Mouse (Mus musculus) midbrain, postnatal 0 days (tissue): Measurements from ENCODE around the gene Tll1. TPM values are rescaled to one million over a fixed set of nuclear protein-coding genes. Genes with fewer than 3 reads are reported as not detected.
A peak's percentile ranks its signal among the peaks of the same experiment; 100 is the strongest.

ENCODE experiments used
- ATAC-seq: fragments of 200-750 bp; cut with Nextera tagmentation; 2 replicates; pipeline ENCODE4 v1.8.0; 2017; ENCODE audit warnings: moderate number of reproducible peaks, mild to moderate bottlenecking, moderate TSS enrichment, moderate library complexity; ENCODE audit not compliant: low FRiP score
- DNase-seq: peaks from one replicate; pipeline ENCODE4 v3.0.0-alpha.2; 2015; ENCODE audit warnings: low spot score
- H3K27ac ChIP-seq: fragments of 300-500 bp; sonication (generic); 2 replicates; pipeline ENCODE4 v1.5.1; 2014; ENCODE audit warnings: low read depth, mild to moderate bottlenecking, low read length, mixed read lengths
- H3K27me3 ChIP-seq: fragments of 300-500 bp; sonication (generic); 2 replicates; pipeline ENCODE4 v1.6.1; 2014; ENCODE audit warnings: low read length, control low read depth, mixed read lengths; ENCODE audit not compliant: insufficient read depth
- H3K36me3 ChIP-seq: fragments of 300-500 bp; sonication (generic); 2 replicates; pipeline ENCODE4 v1.6.1; 2014; ENCODE audit warnings: low read length, control low read depth, mixed read lengths; ENCODE audit not compliant: insufficient read depth
- H3K4me1 ChIP-seq: fragments of 300-500 bp; sonication (generic); 2 replicates; pipeline ENCODE4 v1.6.1; 2014; ENCODE audit warnings: mild to moderate bottlenecking, control low read depth, antibody characterized with exemption, low read length, mixed read lengths; ENCODE audit not compliant: insufficient read depth
- H3K4me2 ChIP-seq: fragments of 300-500 bp; sonication (generic); 2 replicates; pipeline ENCODE4 v1.6.1; 2014; ENCODE audit warnings: low read depth, mild to moderate bottlenecking, low read length, mixed read lengths; ENCODE audit not compliant: poor library complexity, severe bottlenecking
- H3K4me3 ChIP-seq: fragments of 300-500 bp; sonication (generic); 2 replicates; pipeline ENCODE4 v1.5.1; 2014; ENCODE audit warnings: low read depth, mild to moderate bottlenecking, low read length, moderate library complexity
- H3K9ac ChIP-seq: fragments of 300-500 bp; sonication (generic); replicated peaks from 2 replicates; pipeline ENCODE4 v1.6.1; 2014; ENCODE audit warnings: mild to moderate bottlenecking, low read length, moderate library complexity, mixed read lengths; ENCODE audit not compliant: poor library complexity, severe bottlenecking
- H3K9me3 ChIP-seq: fragments of 300-500 bp; sonication (generic); 2 replicates; pipeline ENCODE4 v1.6.1; 2016; ENCODE audit warnings: low read length, control low read depth
- CTCF ChIP-seq: IDR thresholded peaks from 2 replicates; pipeline ENCODE4 v1.5.1; 2016; ENCODE audit warnings: antibody characterized with exemption, mild to moderate bottlenecking
- WGBS: fragments of 180-500 bp; shearing (Covaris S2); extraction: QIAGEN DNeasy Blood & Tissue Kit; methylation state at CpG from one replicate; pipeline ENCODE4 v1.1.7; 2014; 5-methylcytosine and 5-hydroxymethylcytosine counted together
- polyA plus RNA-seq: library from polyadenylated mRNA; unstranded; fragments of >200 nt; fragmentation: Nextera tagmentation; extraction: Ambion mirVana; gene quantifications from 2 replicates; pipeline ENCODE4 v1.2.1, GENCODE M21; 2015
- total RNA-seq: library from RNA; depleted of rRNA; stranded (reverse); fragments of >200 nt; gene quantifications from 2 replicates; pipeline ENCODE4 v1.2.3, GENCODE M21; 2014

Gene Tll1
- total and polyA plus RNA-seq, 2 experiments from 2014 or later: 1.6 to 4.7 TPM

DNA sequence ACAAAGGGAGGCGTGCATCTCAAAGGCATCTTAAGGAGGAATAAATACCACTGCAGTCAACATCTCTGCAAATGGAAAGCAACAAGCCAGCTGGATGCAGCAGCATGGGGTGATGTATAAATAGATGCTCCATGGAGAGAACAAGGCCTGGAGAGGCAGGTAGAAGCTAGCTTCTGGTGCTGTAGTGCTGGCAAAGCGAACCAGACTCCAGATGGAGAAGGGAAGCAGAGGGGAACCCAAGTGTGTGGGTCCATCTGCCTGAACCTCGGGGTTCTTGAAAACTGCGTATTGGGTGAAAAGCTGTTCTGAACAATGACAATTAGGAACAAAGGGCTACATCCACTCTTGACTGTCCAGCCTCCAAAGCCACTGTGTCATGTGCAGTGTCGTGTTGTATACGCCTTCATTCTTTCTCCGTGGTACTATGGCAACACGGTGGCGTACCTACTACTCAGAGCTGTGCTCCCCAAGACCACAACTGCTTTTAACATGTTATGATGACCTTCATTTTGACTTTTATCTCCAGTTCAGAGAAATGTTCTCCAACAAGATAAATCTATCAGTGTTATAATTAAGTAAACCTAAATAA lies 53.8 kb downstream of the Tll1 start:
- no peak for TF ChIP-seq CTCF
- H3K27me3 ChIP-seq: no peaks in the 10 kb centered on the region
- no peaks in the 10 kb centered on the region for H3K36me3 ChIP-seq
- no peak overlapping the region for H3K4me3 ChIP-seq
- ATAC-seq (peak; percentile 71; the same call in 1 of the 2 replicates), DNase-seq (peak; percentile 72)
- H3K9me3 ChIP-seq: no peaks in the 10 kb centered on the region
- no peak overlapping the region for H3K27ac ChIP-seq
- WGBS: 62% methylated on average over 9 of the region's 9 CpGs
- no peaks in the 10 kb centered on the region for H3K4me1 ChIP-seq
- no peak overlapping the region for H3K4me2 ChIP-seq
- H3K9ac ChIP-seq: no peak overlapping the region

GRCm38 (mm10) chr8:64136593-64136992 lies 69.5 kb downstream of the Tll1 start:
- Histone ChIP-seq H3K4me3 (no peak overlapping the region), H3K4me1 (no peaks in the 10 kb centered on the region), H3K9me3 (no peaks in the 10 kb centered on the region), H3K9ac (no peak overlapping the region), H3K27me3 (no peaks in the 10 kb centered on the region), H3K4me2 (no peak overlapping the region), H3K27ac (no peak overlapping the region), H3K36me3 (no peaks in the 10 kb centered on the region)
- DNase-seq (no peak), ATAC-seq (no peak)
- TF ChIP-seq CTCF: no peak
- 80% methylated on average over 1 of the region's 1 CpGs for WGBS

DNA sequence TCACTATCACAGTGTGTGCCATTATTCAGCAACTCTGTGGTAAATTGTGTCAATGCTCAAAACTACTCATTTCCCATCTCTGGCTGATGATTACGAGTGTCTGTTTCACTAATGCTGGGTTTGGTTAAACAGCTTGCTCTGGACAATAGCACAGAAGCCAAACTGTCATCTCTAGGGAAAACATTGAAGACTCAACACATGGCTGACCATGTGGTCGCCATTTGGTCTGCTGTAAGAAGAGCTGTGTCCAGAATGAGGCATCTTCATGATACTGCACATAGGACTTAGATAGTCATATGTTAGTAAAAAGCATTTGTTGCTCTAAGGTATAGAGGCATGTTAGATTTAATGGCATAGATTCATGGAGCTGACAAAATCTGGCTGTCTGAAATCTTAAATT lies 98.9 kb downstream of the Tll1 start:
- Histone ChIP-seq H3K4me1 (no peaks in the 10 kb centered on the region), H3K4me3 (no peak overlapping the region), H3K9me3 (no peaks in the 10 kb centered on the region), H3K36me3 (no peaks in the 10 kb centered on the region), H3K4me2 (no peak overlapping the region), H3K27me3 (no peaks in the 10 kb centered on the region), H3K27ac (no peak overlapping the region), H3K9ac (no peak overlapping the region)
- no peak for TF ChIP-seq CTCF
- WGBS: 80% methylated on average over 2 of the region's 2 CpGs
- ATAC-seq (no peak), DNase-seq (peak; percentile 33)

DNA sequence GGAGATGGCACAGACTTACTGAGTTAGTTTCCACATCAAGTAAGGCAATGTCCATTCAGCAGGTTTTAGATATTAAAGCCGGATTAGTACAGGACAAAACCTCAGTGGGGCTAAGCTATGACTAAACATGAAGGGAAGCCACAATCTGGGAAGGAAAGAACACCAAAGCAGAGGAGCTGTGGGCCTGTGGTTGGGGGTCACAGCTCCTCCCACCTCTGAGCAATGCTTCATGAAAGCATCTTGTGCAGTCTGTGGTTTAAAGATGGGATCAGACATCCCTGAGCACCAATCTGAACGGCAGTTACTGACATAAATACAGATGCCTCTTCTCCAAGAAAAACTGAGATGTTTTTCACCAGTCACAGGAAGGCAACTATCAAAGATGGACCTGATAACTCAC lies 132.7 kb downstream of the Tll1 start:
- WGBS: 81% methylated on average over 2 of the region's 2 CpGs
- no peak for TF ChIP-seq CTCF
- ATAC-seq: no peak

GRCm38 (mm10) chr8:64059867-64060266 lies 146.2 kb downstream of the Tll1 start:
- Histone ChIP-seq H3K4me2 (no peak overlapping the region), H3K9ac (no peak overlapping the region)

More for the DNA sequence above, 132.7 kb downstream of the Tll1 start:
- Histone ChIP-seq H3K4me2 (no peak overlapping the region), H3K36me3 (no peaks in the 10 kb centered on the region), H3K27ac (no peak overlapping the region), H3K4me1 (no peaks in the 10 kb centered on the region), H3K9me3 (no peaks in the 10 kb centered on the region), H3K4me3 (no peak overlapping the region), H3K27me3 (no peaks in the 10 kb centered on the region), H3K9ac (no peak overlapping the region)
- no peak for DNase-seq

DNA sequence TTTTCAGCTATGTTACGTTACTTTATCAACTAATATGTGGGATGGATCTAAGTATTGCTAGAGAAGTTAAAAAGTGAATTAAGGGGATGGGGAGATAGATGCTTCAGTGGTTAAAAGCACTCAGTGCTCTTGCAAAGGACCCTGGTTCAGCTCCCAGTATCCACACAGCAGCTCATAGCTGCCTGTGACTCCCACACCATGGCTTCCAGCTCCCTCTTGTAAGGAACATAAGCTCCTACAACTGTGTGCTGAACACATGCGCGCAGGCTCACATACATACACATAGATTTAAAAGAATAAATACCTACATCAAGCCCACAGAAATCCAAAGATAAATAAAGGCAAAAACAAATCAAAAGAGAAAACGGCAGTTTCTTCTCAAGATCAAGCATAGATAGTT lies 148.5 kb downstream of the Tll1 start:
- Histone ChIP-seq H3K9ac (no peak overlapping the region), H3K36me3 (no peaks in the 10 kb centered on the region), H3K4me1 (no peaks in the 10 kb centered on the region), H3K27me3 (no peaks in the 10 kb centered on the region), H3K9me3 (no peaks in the 10 kb centered on the region), H3K4me2 (no peak overlapping the region), H3K27ac (no peak overlapping the region), H3K4me3 (no peak overlapping the region)
- TF ChIP-seq CTCF: no peak
- ATAC-seq (no peak), DNase-seq (no peak)
- WGBS: 91% methylated on average over 4 of the region's 4 CpGs

More at GRCm38 (mm10) chr8:64059867-64060266, 146.2 kb downstream of the Tll1 start:
- Histone ChIP-seq H3K27me3 (no peaks in the 10 kb centered on the region), H3K36me3 (no peaks in the 10 kb centered on the region), H3K9me3 (no peaks in the 10 kb centered on the region), H3K4me3 (no peak overlapping the region), H3K4me1 (no peaks in the 10 kb centered on the region), H3K27ac (no peak overlapping the region)
- ATAC-seq: no peak
- 53% methylated on average over 2 of the region's 2 CpGs for WGBS
- TF ChIP-seq CTCF: no peak
- no peak for DNase-seq
